Mouse (Mus musculus): ENCODE data around the gene Cyb5d1. TPM values are rescaled to one million over a fixed set of nuclear protein-coding genes. Genes with fewer than 3 reads are reported as not detected.
"Not testable (repeated sequence)": the region's sequence is repeated elsewhere in the genome, so short reads cannot be mapped to it uniquely, and the experiment has no call there.

Cyb5d1 gene
- polyA plus RNA-seq (2015; fragmentation: Nextera tagmentation; extraction: Ambion mirVana): 27.1 and 28.9 TPM in 2 replicates

- Histone ChIP-seq H3K4me3 (ENCODE audit: low read depth, low read length) (peak within 1 kb of the TSS; percentile 74), H3K9ac (ENCODE audit: low read depth, low read length) (peak within 1 kb of the TSS; percentile 77), H3K27ac (ENCODE audit: low read length) (peak within 1 kb of the TSS; percentile 99), H3K4me1 (ENCODE audit: control insufficient read depth, insufficient read depth, low read length) (peaks cover 11% of the 10 kb centered on the region), H3K4me2 (ENCODE audit: low read length) (peak within 1 kb of the TSS; percentile 81)
- not testable (repeated sequence) for H3K9me3 ChIP-seq (replicated peaks; ENCODE audit: control insufficient read depth, low read length, poor library complexity, severe bottlenecking); H3K27me3 ChIP-seq (ENCODE audit: control insufficient read depth, insufficient read depth, low read depth, low read length); H3K36me3 ChIP-seq (ENCODE audit: control insufficient read depth, insufficient read depth, low read length)
- peak; percentile 84 for ATAC-seq
- 0% methylated on average over 24 of the region's 24 CpGs for WGBS
Observed at GRCm38 (mm10) chr11:69395235-69395633, at the start of gene Cyb5d1, which contains the start of gene Naa38. TSS of gene Cyb5d1 (minus strand) at chr11:69395631. TSS of gene Naa38 (plus strand) at chr11:69395487.

GRCm38 (mm10) chr11:69443328-69443727, 47.9 kb upstream of the Cyb5d1 start:
- Histone ChIP-seq H3K36me3 (ENCODE audit: control insufficient read depth, insufficient read depth, low read length) (no peaks in the 10 kb centered on the region), H3K4me1 (ENCODE audit: control insufficient read depth, insufficient read depth, low read length) (peaks cover 2% of the 10 kb centered on the region; the same call in 1 of the 2 replicates), H3K9ac (ENCODE audit: low read depth, low read length) (no peak overlapping the region), H3K4me3 (ENCODE audit: low read depth, low read length) (no peak overlapping the region), H3K4me2 (ENCODE audit: low read length) (no peak overlapping the region), H3K9me3 (replicated peaks; ENCODE audit: control insufficient read depth, low read length, poor library complexity, severe bottlenecking) (no peaks in the 10 kb centered on the region), H3K27me3 (ENCODE audit: control insufficient read depth, insufficient read depth, low read depth, low read length) (no peaks in the 10 kb centered on the region), H3K27ac (ENCODE audit: low read length) (no peak overlapping the region)
- 54% methylated on average over 5 of the region's 5 CpGs for WGBS
- ATAC-seq: no peak

- Histone ChIP-seq H3K27me3 (ENCODE audit: control insufficient read depth, insufficient read depth, low read depth, low read length) (no peaks in the 10 kb centered on the region), H3K36me3 (ENCODE audit: control insufficient read depth, insufficient read depth, low read length) (no peaks in the 10 kb centered on the region), H3K9ac (ENCODE audit: low read depth, low read length) (no peak overlapping the region), H3K27ac (ENCODE audit: low read length) (no peak overlapping the region), H3K9me3 (replicated peaks; ENCODE audit: control insufficient read depth, low read length, poor library complexity, severe bottlenecking) (no peaks in the 10 kb centered on the region), H3K4me2 (ENCODE audit: low read length) (no peak overlapping the region), H3K4me3 (ENCODE audit: low read depth, low read length) (no peak overlapping the region), H3K4me1 (ENCODE audit: control insufficient read depth, insufficient read depth, low read length) (0 out of 2 replicates have a peak, but pooled peaks cover under 1% of the 10 kb centered on the region)
- no peak for ATAC-seq
- 44% methylated on average over 3 of the region's 3 CpGs for WGBS
Observed at GRCm38 (mm10) chr11:69437291-69437690, 41.9 kb upstream of the Cyb5d1 start.

GRCm38 (mm10) chr11:69433189-69433588, 37.8 kb upstream of the Cyb5d1 start:
- H3K9ac ChIP-seq (ENCODE audit: low read depth, low read length): no peak overlapping the region
- no peak overlapping the region for H3K4me3 ChIP-seq (ENCODE audit: low read depth, low read length)
- H3K36me3 ChIP-seq (ENCODE audit: control insufficient read depth, insufficient read depth, low read length): no peaks in the 10 kb centered on the region
- no peaks in the 10 kb centered on the region for H3K9me3 ChIP-seq (replicated peaks; ENCODE audit: control insufficient read depth, low read length, poor library complexity, severe bottlenecking)
- no peaks in the 10 kb centered on the region for H3K27me3 ChIP-seq (ENCODE audit: control insufficient read depth, insufficient read depth, low read depth, low read length)
- ATAC-seq: no peak
- H3K4me1 ChIP-seq (ENCODE audit: control insufficient read depth, insufficient read depth, low read length): 0 out of 2 replicates have a peak, but pooled peaks cover 2% of the 10 kb centered on the region
- WGBS: 74% methylated on average over 6 of the region's 6 CpGs
- no peak overlapping the region for H3K27ac ChIP-seq (ENCODE audit: low read length)
- H3K4me2 ChIP-seq (ENCODE audit: low read length): no peak overlapping the region

- Histone ChIP-seq H3K4me2 (ENCODE audit: low read length) (no peak overlapping the region), H3K9ac (ENCODE audit: low read depth, low read length) (no peak overlapping the region), H3K9me3 (replicated peaks; ENCODE audit: control insufficient read depth, low read length, poor library complexity, severe bottlenecking) (no peaks in the 10 kb centered on the region), H3K4me3 (ENCODE audit: low read depth, low read length) (no peak overlapping the region), H3K36me3 (ENCODE audit: control insufficient read depth, insufficient read depth, low read length) (no peaks in the 10 kb centered on the region), H3K27ac (ENCODE audit: low read length) (no peak overlapping the region), H3K4me1 (ENCODE audit: control insufficient read depth, insufficient read depth, low read length) (0 out of 2 replicates have a peak, but pooled peaks cover 2% of the 10 kb centered on the region), H3K27me3 (ENCODE audit: control insufficient read depth, insufficient read depth, low read depth, low read length) (no peaks in the 10 kb centered on the region)
- ATAC-seq: 0 out of 2 replicates have a peak, but pooled peaks have one; percentile 45
- WGBS: 74% methylated on average over 11 of the region's 11 CpGs
Observed at GRCm38 (mm10) chr11:69432640-69432982, 37.2 kb upstream of the Cyb5d1 start.

GRCm38 (mm10) chr11:69431829-69432639, 36.6 kb upstream of the Cyb5d1 start:
- H3K9me3 ChIP-seq (replicated peaks; ENCODE audit: control insufficient read depth, low read length, poor library complexity, severe bottlenecking): no peaks in the 10 kb centered on the region
- no peak overlapping the region for H3K27ac ChIP-seq (ENCODE audit: low read length)
- H3K36me3 ChIP-seq (ENCODE audit: control insufficient read depth, insufficient read depth, low read length): no peaks in the 10 kb centered on the region
- WGBS: 26% methylated on average over 11 of the region's 11 CpGs
- H3K27me3 ChIP-seq (ENCODE audit: control insufficient read depth, insufficient read depth, low read depth, low read length): no peaks in the 10 kb centered on the region
- peak; percentile 86 for ATAC-seq
- 0 out of 2 replicates have a peak, but pooled peaks cover 2% of the 10 kb centered on the region for H3K4me1 ChIP-seq (ENCODE audit: control insufficient read depth, insufficient read depth, low read length)
- H3K4me2 ChIP-seq (ENCODE audit: low read length): no peak overlapping the region
- no peak overlapping the region for H3K4me3 ChIP-seq (ENCODE audit: low read depth, low read length)
- H3K9ac ChIP-seq (ENCODE audit: low read depth, low read length): no peak overlapping the region

GRCm38 (mm10) chr11:69430631-69431030, 35.2 kb upstream of the Cyb5d1 start:
- 0 out of 2 replicates have a peak, but pooled peaks cover 2% of the 10 kb centered on the region for H3K4me1 ChIP-seq (ENCODE audit: control insufficient read depth, insufficient read depth, low read length)
- H3K27me3 ChIP-seq (ENCODE audit: control insufficient read depth, insufficient read depth, low read depth, low read length): no peaks in the 10 kb centered on the region
- no peak overlapping the region for H3K27ac ChIP-seq (ENCODE audit: low read length)
- no peak overlapping the region for H3K4me3 ChIP-seq (ENCODE audit: low read depth, low read length)
- H3K36me3 ChIP-seq (ENCODE audit: control insufficient read depth, insufficient read depth, low read length): no peaks in the 10 kb centered on the region
- H3K9ac ChIP-seq (ENCODE audit: low read depth, low read length): no peak overlapping the region
- no peaks in the 10 kb centered on the region for H3K9me3 ChIP-seq (replicated peaks; ENCODE audit: control insufficient read depth, low read length, poor library complexity, severe bottlenecking)
- ATAC-seq: no peak
- H3K4me2 ChIP-seq (ENCODE audit: low read length): no peak overlapping the region
- WGBS: 86% methylated on average over 15 of the region's 15 CpGs

GRCm38 (mm10) chr11:69429313-69429712, 33.9 kb upstream of the Cyb5d1 start:
- WGBS: 57% methylated on average over 2 of the region's 2 CpGs
- Histone ChIP-seq H3K9me3 (replicated peaks; ENCODE audit: control insufficient read depth, low read length, poor library complexity, severe bottlenecking) (no peaks in the 10 kb centered on the region), H3K36me3 (ENCODE audit: control insufficient read depth, insufficient read depth, low read length) (no peaks in the 10 kb centered on the region), H3K27ac (ENCODE audit: low read length) (no peak overlapping the region), H3K27me3 (ENCODE audit: control insufficient read depth, insufficient read depth, low read depth, low read length) (no peaks in the 10 kb centered on the region), H3K4me1 (ENCODE audit: control insufficient read depth, insufficient read depth, low read length) (0 out of 2 replicates have a peak, but pooled peaks cover 2% of the 10 kb centered on the region), H3K4me2 (ENCODE audit: low read length) (no peak overlapping the region), H3K4me3 (ENCODE audit: low read depth, low read length) (no peak overlapping the region), H3K9ac (ENCODE audit: low read depth, low read length) (no peak overlapping the region)
- no peak for ATAC-seq

- no peak for ATAC-seq
- Histone ChIP-seq H3K36me3 (ENCODE audit: control insufficient read depth, insufficient read depth, low read length) (no peaks in the 10 kb centered on the region), H3K9me3 (replicated peaks; ENCODE audit: control insufficient read depth, low read length, poor library complexity, severe bottlenecking) (no peaks in the 10 kb centered on the region), H3K4me3 (ENCODE audit: low read depth, low read length) (no peak overlapping the region), H3K27ac (ENCODE audit: low read length) (no peak overlapping the region), H3K27me3 (ENCODE audit: control insufficient read depth, insufficient read depth, low read depth, low read length) (no peaks in the 10 kb centered on the region), H3K4me1 (ENCODE audit: control insufficient read depth, insufficient read depth, low read length) (0 out of 2 replicates have a peak, but pooled peaks cover 2% of the 10 kb centered on the region), H3K4me2 (ENCODE audit: low read length) (no peak overlapping the region), H3K9ac (ENCODE audit: low read depth, low read length) (no peak overlapping the region)
- 20% methylated on average over 4 of the region's 4 CpGs for WGBS
Observed at GRCm38 (mm10) chr11:69428751-69429150, 33.3 kb upstream of the Cyb5d1 start.

Measured in midbrain, embryonic 16.5 days (tissue).